Mouse (Mus musculus): ENCODE measurements around the gene Dstn. TPM values are rescaled to one million over a fixed set of nuclear protein-coding genes. Genes with fewer than 3 reads are reported as not detected.

Dstn gene
- total RNA-seq, 2 experiments from 2014 or later, result 399 to 518 TPM

Other genes starting within 250 kb of the Dstn start
- gene Bfsp1, start 52.1 kb upstream of the Dstn start, total RNA-seq (2015), result 0.41 TPM in 1 of 2 replicates, not detected in the other
- gene Bfsp1, start 52.1 kb upstream of the Dstn start, total RNA-seq (2017), result 0.73 and 0.99 TPM in 2 replicates
- 173 and 196 TPM in 2 replicates for gene Rrbp1, start 95.9 kb downstream of the Dstn start, total RNA-seq (2015)
- gene Rrbp1, start 95.9 kb downstream of the Dstn start, total RNA-seq (2017), result 215 and 251 TPM in 2 replicates
- not detected in 2 replicates for gene Banf2, start 117.7 kb downstream of the Dstn start, total RNA-seq (2015)
- gene Banf2, start 117.7 kb downstream of the Dstn start, total RNA-seq (2017), result not detected in 2 replicates

Measured in megakaryocyte, adult 5-6 weeks (primary cell).